Mouse (Mus musculus) embryonic fibroblast, embryonic 13.5 days (primary cell): ENCODE measurements around the gene Tcf3.

Experiments
- CTCF ChIP-seq: IDR thresholded peaks from 2 replicates; pipeline ENCODE4 v1.5.1; 2011; ENCODE audit warnings: mild to moderate bottlenecking, control low read depth, low read length, moderate library complexity, borderline replicate concordance; ENCODE audit not compliant: insufficient read depth
- POLR2A ChIP-seq: IDR thresholded peaks from 2 replicates; pipeline ENCODE4 v1.6.1; 2011; ENCODE audit warnings: low read depth, mild to moderate bottlenecking, control low read depth, low read length, moderate library complexity

- no peak for TF ChIP-seq POLR2A
- no peak for TF ChIP-seq CTCF
Observed at GRCm38 (mm10) chr10:80417371-80417770, 16.1 kb downstream of the Tcf3 start.
